ENCODE assay signal across 13 mouse cellular contexts in genomic region chr6:54117001-54117591, GRCm38 (mm10).
DNase-seq lines count a peak whose midpoint lies in the region; ATAC-seq lines count a peak whose summit lies in the region.
"Had no signal": no experiment of that assay in that cellular context is flagged by ENCODE, and none has a peak within 500 bp of the region (broad histone marks: within the 10 kb centered on the region; RNA-seq: fewer than 3 reads in every experiment).

No protein-coding gene starts in this region.

- no peak overlapping the region for H3K4me2 ChIP-seq in intestine, embryonic 15.5 days (replicated peaks)
- H3K4me2 ChIP-seq in intestine, embryonic 16.5 days (ENCODE audit: low read depth, low read length) = no peak overlapping the region
- H3K4me2 ChIP-seq in neural tube, embryonic 15.5 days = no peak overlapping the region
- H3K4me2 ChIP-seq: embryonic facial prominence, embryonic 15.5 days; heart, embryonic 12.5 days; limb, embryonic 12.5 days; neural tube, embryonic 12.5 days had no signal

- no peaks in the 10 kb centered on the region for H3K27me3 ChIP-seq in intestine, embryonic 15.5 days (replicated peaks)
- no peaks in the 10 kb centered on the region for H3K27me3 ChIP-seq in intestine, embryonic 16.5 days (replicated peaks; ENCODE audit: control insufficient read depth, insufficient read depth, low read length)
- no peaks in the 10 kb centered on the region for H3K27me3 ChIP-seq in neural tube, embryonic 15.5 days (replicated peaks)
- H3K27me3 ChIP-seq: embryonic facial prominence, embryonic 15.5 days; heart, embryonic 12.5 days; limb, embryonic 12.5 days; neural tube, embryonic 12.5 days had no signal

- DNase-seq in A20 (ENCODE audit: low read depth, low spot score) = peak; percentile 78
- DNase-seq in skeletal muscle tissue, adult 2 months (ENCODE audit: low read depth, low spot score) = peak; percentile 26
- no peak for DNase-seq in cerebellum, postnatal 4 days (ENCODE audit: low spot score in 2 of 2)

- WGBS in intestine, embryonic 15.5 days = 77% methylated on average over 7 of the region's 7 CpGs
- 76% methylated on average over 7 of the region's 7 CpGs for WGBS in intestine, embryonic 16.5 days
- 87% methylated on average over 7 of the region's 7 CpGs for WGBS in neural tube, embryonic 15.5 days

- H3K9me3 ChIP-seq in intestine, embryonic 15.5 days = no peaks in the 10 kb centered on the region
- H3K9me3 ChIP-seq in intestine, embryonic 16.5 days (ENCODE audit: control insufficient read depth, low read length) = no peaks in the 10 kb centered on the region
- no peaks in the 10 kb centered on the region for H3K9me3 ChIP-seq in neural tube, embryonic 15.5 days (replicated peaks)
- H3K9me3 ChIP-seq: embryonic facial prominence, embryonic 15.5 days; heart, embryonic 12.5 days; limb, embryonic 12.5 days; neural tube, embryonic 12.5 days had no signal

- ATAC-seq in intestine, embryonic 15.5 days = no peak
- ATAC-seq in intestine, embryonic 16.5 days = no peak
- peak; percentile 50 to 72 for ATAC-seq in hematopoietic stem cell, adult 5-6 weeks (replicated peaks in 1 of 2; ENCODE audit: insufficient read depth in 1 of 2, low FRiP score in 2 of 2, low TSS enrichment in 1 of 2, low read depth in 1 of 2, poor library complexity in 2 of 2, severe bottlenecking in 2 of 2)
- ATAC-seq in erythroid progenitor cell, adult 5-6 weeks (replicated peaks; ENCODE audit: low FRiP score, poor library complexity, severe bottlenecking) = no peak
- no peak for ATAC-seq in neural tube, embryonic 15.5 days (ENCODE audit: low FRiP score)
- ATAC-seq: hindbrain, postnatal 0 days had no signal

- no peak overlapping the region for H3K4me3 ChIP-seq in intestine, embryonic 15.5 days (replicated peaks)
- no peak overlapping the region for H3K4me3 ChIP-seq in intestine, embryonic 16.5 days (ENCODE audit: low read length)
- no peak overlapping the region for H3K4me3 ChIP-seq in neural tube, embryonic 15.5 days (replicated peaks)
- H3K4me3 ChIP-seq: embryonic facial prominence, embryonic 15.5 days; heart, embryonic 12.5 days; limb, embryonic 12.5 days; neural tube, embryonic 12.5 days had no signal

- H3K4me1 ChIP-seq in intestine, embryonic 15.5 days (replicated peaks) = peaks cover 11% of the 10 kb centered on the region; the same call in 1 of the 2 replicates
- peaks cover 11% of the 10 kb centered on the region; the same call in 1 of the 2 replicates for H3K4me1 ChIP-seq in intestine, embryonic 16.5 days (ENCODE audit: control insufficient read depth, insufficient read depth, low read length)
- peaks cover 4% of the 10 kb centered on the region for H3K4me1 ChIP-seq in neural tube, embryonic 15.5 days

- H3K9ac ChIP-seq in intestine, embryonic 15.5 days = no peak overlapping the region
- no peak overlapping the region for H3K9ac ChIP-seq in intestine, embryonic 16.5 days (ENCODE audit: low read depth, low read length)
- no peak overlapping the region for H3K9ac ChIP-seq in neural tube, embryonic 15.5 days (replicated peaks)
- H3K9ac ChIP-seq: embryonic facial prominence, embryonic 15.5 days; heart, embryonic 12.5 days; limb, embryonic 12.5 days; neural tube, embryonic 12.5 days had no signal

- H3K27ac ChIP-seq in intestine, embryonic 15.5 days = 0 out of 2 replicates have a peak overlapping the region, but pooled peaks have one; percentile 13
- no peak overlapping the region for H3K27ac ChIP-seq in intestine, embryonic 16.5 days (ENCODE audit: low read length)
- no peak overlapping the region for H3K27ac ChIP-seq in neural tube, embryonic 15.5 days (replicated peaks)
- H3K27ac ChIP-seq: embryonic facial prominence, embryonic 15.5 days; hindbrain, postnatal 0 days; limb, embryonic 12.5 days; neural tube, embryonic 12.5 days had no signal

- H3K36me3 ChIP-seq in intestine, embryonic 15.5 days = no peaks in the 10 kb centered on the region
- no peaks in the 10 kb centered on the region for H3K36me3 ChIP-seq in intestine, embryonic 16.5 days (ENCODE audit: control insufficient read depth, insufficient read depth, low read length)
- H3K36me3 ChIP-seq in neural tube, embryonic 15.5 days = no peaks in the 10 kb centered on the region
- H3K36me3 ChIP-seq: embryonic facial prominence, embryonic 15.5 days; heart, embryonic 12.5 days; limb, embryonic 12.5 days; neural tube, embryonic 12.5 days had no signal

Comparison
In these comparisons a context has a peak if more than half of its experiments do, and no peak if none do; other contexts are left out.
1. ATAC-seq: peak in hematopoietic stem cell, adult 5-6 weeks (2 of 2); none in intestine, embryonic 15.5 days (single experiment), intestine, embryonic 16.5 days (single experiment), erythroid progenitor cell, adult 5-6 weeks (single experiment) and neural tube, embryonic 15.5 days (single experiment).
2. DNase-seq: peak in A20 (single experiment) and skeletal muscle tissue, adult 2 months (single experiment); none in cerebellum, postnatal 4 days (0 of 2).